18 mouse cellular contexts compared by ENCODE assay signal in genomic region chr19:57229161-57229560, GRCm38 (mm10).
"Had no signal": no experiment of that assay in that cellular context is flagged by ENCODE, and none has a peak within 500 bp of the region (broad histone marks: within the 10 kb centered on the region; RNA-seq: fewer than 3 reads in every experiment).

No protein-coding gene starts in this region.

- H3K4me3 ChIP-seq: lung, embryonic 15.5 days; megakaryocyte, embryonic 14.5 days; midbrain, embryonic 13.5 days; midbrain, embryonic 15.5 days; neural tube, embryonic 12.5 days; stomach, embryonic 15.5 days had no signal

- H3K9ac ChIP-seq: liver, postnatal 0 days; lung, embryonic 15.5 days; midbrain, embryonic 13.5 days; midbrain, embryonic 15.5 days; neural tube, embryonic 12.5 days; stomach, embryonic 15.5 days had no signal

- H3K27me3 ChIP-seq: lung, embryonic 15.5 days; midbrain, embryonic 13.5 days; midbrain, embryonic 15.5 days; neural tube, embryonic 12.5 days; stomach, embryonic 15.5 days had no signal

- H3K27ac ChIP-seq: lung, embryonic 15.5 days; macrophage; midbrain, embryonic 13.5 days; midbrain, embryonic 15.5 days; neural tube, embryonic 12.5 days; stomach, embryonic 15.5 days; stomach, postnatal 0 days had no signal

- H3K9me3 ChIP-seq: lung, embryonic 15.5 days; megakaryocyte, embryonic 14.5 days; midbrain, embryonic 13.5 days; midbrain, embryonic 15.5 days; neural tube, embryonic 12.5 days; stomach, embryonic 15.5 days had no signal

- H3K36me3 ChIP-seq: lung, embryonic 15.5 days; midbrain, embryonic 13.5 days; midbrain, embryonic 15.5 days; neural tube, embryonic 12.5 days; stomach, embryonic 15.5 days had no signal

- DNase-seq: liver, postnatal 0 days; lung, adult 2 months; lung, postnatal 14 days; lung, postnatal 36 days; right cerebral cortex, postnatal 25 days; thymus, adult 2 months; thymus, postnatal 25 days; thymus, postnatal 4 days had no signal

- ATAC-seq: liver, postnatal 0 days; lung, postnatal 0 days; midbrain, embryonic 13.5 days; midbrain, embryonic 15.5 days had no signal

- H3K4me1 ChIP-seq: lung, embryonic 15.5 days; megakaryocyte, embryonic 14.5 days; midbrain, embryonic 13.5 days; midbrain, embryonic 15.5 days; neural tube, embryonic 12.5 days; stomach, embryonic 15.5 days had no signal

- H3K4me2 ChIP-seq: lung, embryonic 15.5 days; midbrain, embryonic 11.5 days; midbrain, embryonic 13.5 days; midbrain, embryonic 15.5 days; neural tube, embryonic 12.5 days; stomach, embryonic 15.5 days had no signal
